Mouse (Mus musculus) megakaryocyte, embryonic 14.5 days (primary cell): ENCODE data around the gene Gm10842.

ENCODE experiments used
- FLI1 ChIP-seq: IDR thresholded peaks from 2 replicates; pipeline ENCODE4 v1.6.1; 2012; ENCODE audit warnings: low read length, inconsistent platforms, mixed read lengths
- GATA1 ChIP-seq: IDR thresholded peaks from 3 replicates; pipeline ENCODE4 v1.6.1; 2012; ENCODE audit warnings: mixed read lengths, low read length, inconsistent platforms, borderline replicate concordance

- TF ChIP-seq FLI1: no peak
- TF ChIP-seq GATA1: no peak
Observed at GRCm38 (mm10) chr11:105161411-105161810, 14.7 kb downstream of the Gm10842 start.
